Mouse (Mus musculus): ENCODE measurements at regions not wholly inside any gene's neighbourhood (a gene's known extent, or its start where the extent isn't known, plus 50 kb on each side); places are given as distances from the start of the nearest gene placed in this dataset.

GRCm38 (mm10) chr4:66993740-66994139 is 166.4 kb downstream of the Tlr4 start:
- TF ChIP-seq CTCF (IDR thresholded peaks at IDR 0.05; ENCODE audit: borderline replicate concordance, extremely low read depth, insufficient read depth, insufficient read length) (no peak), POLR2A (IDR thresholded peaks at IDR 0.05; ENCODE audit: borderline replicate concordance, extremely low read depth, insufficient read depth, insufficient read length, poor library complexity, severe bottlenecking) (no peak)
